Mouse (Mus musculus) CH12.LX (cell line): ENCODE data around the gene Csnk1g2. TPM values are rescaled to one million over a fixed set of nuclear protein-coding genes. Genes with fewer than 3 reads are reported as not detected.

ENCODE experiments used
- DNase-seq: peaks from one replicate; pipeline ENCODE4 v3.0.0-alpha.2; 2013; ENCODE audit errors: extremely low read depth
- H3K27ac ChIP-seq: 2 replicates; pipeline ENCODE4 v1.5.1; 2012; ENCODE audit warnings: low read depth, mild to moderate bottlenecking, control low read depth, moderate library complexity; ENCODE audit not compliant: insufficient read depth
- H3K27me3 ChIP-seq: replicated peaks from 2 replicates; pipeline ENCODE3; 2012; ENCODE audit warnings: inconsistent platforms
- H3K36me3 ChIP-seq, 2 experiments: replicated peaks in 1 of 2; 2 replicates each; pipeline versions ENCODE3 to v1.6.1; 2012; ENCODE audit warnings: inconsistent platforms in 1 of 2, low read length in 1 of 2, mild to moderate bottlenecking in 1 of 2, mixed read lengths in 1 of 2, moderate library complexity in 1 of 2; ENCODE audit not compliant: control insufficient read depth in 1 of 2, insufficient read depth in 1 of 2
- H3K4me1 ChIP-seq, 2 experiments: 2 replicates each; pipeline ENCODE4 v1.6.1; 2012; ENCODE audit warnings: inconsistent platforms in 1 of 2, moderate library complexity in 1 of 2; ENCODE audit not compliant: insufficient read depth in 2 of 2, control insufficient read depth in 1 of 2
- H3K4me2 ChIP-seq: 2 replicates; pipeline ENCODE4 v1.6.1; 2012; ENCODE audit warnings: low read depth, mild to moderate bottlenecking, control low read depth; ENCODE audit not compliant: poor library complexity, insufficient read depth, severe bottlenecking
- H3K4me3 ChIP-seq, 3 experiments: fragments of 150-350 bp in 1 of 3; sonication (generic) in 1 of 3; replicated peaks in 1 of 3; 2 replicates each; pipeline versions ENCODE3 to v1.5.1; 2011 to 2012; ENCODE audit warnings: low read depth in 2 of 3, low read length in 2 of 3, mild to moderate bottlenecking in 2 of 3, moderate library complexity in 2 of 3, control low read depth in 1 of 3, improper control_type of control experiment in 1 of 3, inconsistent platforms in 1 of 3, mixed read lengths in 1 of 3; ENCODE audit not compliant: poor library complexity in 1 of 3
- H3K79me2 ChIP-seq: replicated peaks from 2 replicates; pipeline ENCODE4 v1.6.1; 2012; ENCODE audit warnings: mild to moderate bottlenecking, moderate library complexity; ENCODE audit not compliant: control insufficient read depth, poor library complexity, insufficient read depth, severe bottlenecking; ENCODE audit errors: extremely low read depth
- H3K9ac ChIP-seq: 2 replicates; pipeline ENCODE4 v1.6.1; 2012; ENCODE audit warnings: low read depth, mild to moderate bottlenecking, control low read depth, moderate library complexity; ENCODE audit not compliant: insufficient read depth
- H3K9me3 ChIP-seq: replicated peaks from 2 replicates; pipeline ENCODE3; 2012; ENCODE audit warnings: low read length, inconsistent platforms, mixed read lengths
- CHD2 ChIP-seq: IDR thresholded peaks from 2 replicates; pipeline ENCODE4 v1.6.1; 2011; ENCODE audit warnings: low read length, improper control_type of control experiment
- CTCF ChIP-seq, 2 experiments: IDR thresholded peaks in 1 of 2; conservative IDR thresholded peaks in 1 of 2; 2 replicates each; pipeline ENCODE4 v1.5.1; 2011 to 2012; ENCODE audit warnings: low read depth in 2 of 2, low read length in 2 of 2, improper control_type of control experiment in 1 of 2, inconsistent platforms in 1 of 2, mild to moderate bottlenecking in 1 of 2, moderate library complexity in 1 of 2
- E2F4 ChIP-seq: IDR thresholded peaks from 2 replicates; pipeline ENCODE4 v1.6.1; 2011; ENCODE audit warnings: low read depth, low read length, improper control_type of control experiment; ENCODE audit not compliant: insufficient replicate concordance
- ELF1 ChIP-seq: IDR thresholded peaks from 2 replicates; pipeline ENCODE4 v1.6.1; 2014; ENCODE audit warnings: low read depth, mild to moderate bottlenecking, inconsistent platforms, low read length, improper control_type of control experiment
- ETS1 ChIP-seq: conservative IDR thresholded peaks from 2 replicates; pipeline ENCODE4 v1.6.1; 2012; ENCODE audit warnings: low read depth, mild to moderate bottlenecking, inconsistent platforms, low read length, improper control_type of control experiment, moderate library complexity
- GABPA ChIP-seq: IDR thresholded peaks from 2 replicates; pipeline ENCODE4 v1.6.1; 2012; ENCODE audit warnings: low read depth, low read length, improper control_type of control experiment, inconsistent platforms; ENCODE audit not compliant: insufficient replicate concordance
- HCFC1 ChIP-seq: IDR thresholded peaks from 2 replicates; pipeline ENCODE4 v1.6.1; 2012; ENCODE audit warnings: low read depth, mild to moderate bottlenecking, inconsistent platforms, low read length, improper control_type of control experiment
- IRF4 ChIP-seq: IDR thresholded peaks from 2 replicates; pipeline ENCODE4 v1.6.1; 2014; ENCODE audit warnings: low read depth, mild to moderate bottlenecking, inconsistent platforms, low read length, improper control_type of control experiment
- JUND ChIP-seq: conservative IDR thresholded peaks from 2 replicates; pipeline ENCODE4 v1.6.1; 2011; ENCODE audit warnings: low read depth, low read length, improper control_type of control experiment
- KAT2A ChIP-seq: IDR thresholded peaks from 2 replicates; pipeline ENCODE4 v1.6.1; 2012; ENCODE audit warnings: low read length, improper control_type of control experiment, inconsistent platforms; ENCODE audit not compliant: insufficient replicate concordance
- MEF2A ChIP-seq: IDR thresholded peaks from 2 replicates; pipeline ENCODE4 v1.6.1; 2014; ENCODE audit warnings: low read depth, mild to moderate bottlenecking, inconsistent platforms, low read length, improper control_type of control experiment, borderline replicate concordance
- MYC ChIP-seq: IDR thresholded peaks from 2 replicates; pipeline ENCODE4 v1.6.1; 2011; ENCODE audit warnings: low read depth, mild to moderate bottlenecking, improper control_type of control experiment, low read length
- NELFE ChIP-seq: IDR thresholded peaks from 2 replicates; pipeline ENCODE4 v1.6.1; 2011; ENCODE audit warnings: low read depth, low read length, improper control_type of control experiment
- PAX5 ChIP-seq: IDR thresholded peaks from 2 replicates; pipeline ENCODE4 v1.6.1; 2012; ENCODE audit warnings: low read length, inconsistent platforms, mixed read lengths
- POLR2AphosphoS2 ChIP-seq: IDR thresholded peaks from 2 replicates; pipeline ENCODE4 v1.6.1; 2011; ENCODE audit warnings: low read depth, low read length, improper control_type of control experiment
- RAD21 ChIP-seq: IDR thresholded peaks from 2 replicates; pipeline ENCODE4 v1.6.1; 2011; ENCODE audit warnings: low read depth, mild to moderate bottlenecking, low read length, improper control_type of control experiment, moderate library complexity
- SIN3A ChIP-seq: IDR thresholded peaks from 2 replicates; pipeline ENCODE4 v1.6.1; 2012; ENCODE audit warnings: low read length, improper control_type of control experiment, inconsistent platforms
- SMC3 ChIP-seq: IDR thresholded peaks from 2 replicates; pipeline ENCODE4 v1.6.1; 2011; ENCODE audit warnings: low read depth, low read length, improper control_type of control experiment
- TCF12 ChIP-seq: IDR thresholded peaks from 2 replicates; pipeline ENCODE4 v1.6.1; 2014; ENCODE audit warnings: low read depth, mild to moderate bottlenecking, inconsistent platforms, low read length, improper control_type of control experiment
- UBTF ChIP-seq: IDR thresholded peaks from 2 replicates; pipeline ENCODE4 v1.6.1; 2012; ENCODE audit warnings: low read depth, mild to moderate bottlenecking, inconsistent platforms, low read length, improper control_type of control experiment, moderate library complexity
- ZC3H11A ChIP-seq: IDR thresholded peaks from 2 replicates; pipeline ENCODE4 v1.6.1; 2012; ENCODE audit warnings: low read depth, mild to moderate bottlenecking, inconsistent platforms, low read length, improper control_type of control experiment
- ZKSCAN1 ChIP-seq: IDR thresholded peaks from 2 replicates; pipeline ENCODE4 v1.6.1; 2012; ENCODE audit warnings: low read depth, inconsistent platforms, low read length, improper control_type of control experiment, borderline replicate concordance
- ZMIZ1 ChIP-seq: IDR thresholded peaks from 2 replicates; pipeline ENCODE4 v1.6.1; 2012; ENCODE audit warnings: low read depth, mild to moderate bottlenecking, inconsistent platforms, low read length, improper control_type of control experiment
- ZNF384 ChIP-seq: IDR thresholded peaks from 2 replicates; pipeline ENCODE4 v1.6.1; 2012; ENCODE audit warnings: low read depth, low read length, improper control_type of control experiment, inconsistent platforms
- dilution Hi-C: fragments of 300-500 bp; cut with MboI; formaldehyde crosslinking; loops from 2 replicates; pipeline ENCODE4 v1.14.3; 2020; ENCODE audit warnings: low sequenced_read_pairs; ENCODE audit not compliant: extremely low pct_unique_long_range_greater_than_20kb, extremely low pct_ligation_motif_present
- in situ Hi-C: fragments of 300-500 bp; cut with MboI; formaldehyde crosslinking; loops from 3 replicates; pipeline ENCODE4 v1.14.3; 2019; ENCODE audit warnings: low sequenced_read_pairs, low pct_ligation_motif_present, low pct_unique_long_range_greater_than_20kb, mixed read lengths
- polyA plus RNA-seq: library from polyadenylated mRNA; unstranded; fragments of >175 nt; gene quantifications from 2 replicates; pipeline ENCODE4 v1.2.1, GENCODE M21; 2012; ENCODE audit warnings: low read depth; ENCODE audit not compliant: insufficient read length
- total RNA-seq, 2 experiments: library from RNA; depleted of rRNA; stranded (reverse); fragments of 300-350 nt in 1 of 2; fragments of >200 nt in 1 of 2; gene quantifications; 2 replicates each; pipeline ENCODE4 v1.2.3; 2012 to 2014

The Csnk1g2 gene
- total and polyA plus RNA-seq, 3 experiments, result 44.1 to 59.0 (median 50.1) TPM

- H3K79me2 ChIP-seq, result peaks cover 35% of the 10 kb centered on the region
- dilution Hi-C loops (no loop called here), in situ Hi-C loops (no loop called here)
- H3K9me3 ChIP-seq, result no peaks in the 10 kb centered on the region
- H3K4me3 ChIP-seq, result no peak overlapping the region
- H3K27me3 ChIP-seq, result no peaks in the 10 kb centered on the region
- H3K36me3 ChIP-seq, result peaks cover 44 to 69% of the 10 kb centered on the region in 2 experiments
- peaks cover 22 to 59% of the 10 kb centered on the region in 2 experiments for H3K4me1 ChIP-seq
- no peak overlapping the region for H3K27ac ChIP-seq
- TF ChIP-seq ETS1, result no peak
- TF ChIP-seq E2F4, result no peak
- TF ChIP-seq PAX5, result no peak
- no peak for TF ChIP-seq SMC3
- TF ChIP-seq ZKSCAN1, result no peak
- TF ChIP-seq GABPA, result no peak
- no peak for TF ChIP-seq ZC3H11A
- no peak for TF ChIP-seq JUND
- TF ChIP-seq CHD2, result no peak
- TF ChIP-seq, all 38 proteins: peak for 0
- Histone ChIP-seq H3K9ac (no peak overlapping the region), H3K4me2 (no peak overlapping the region)
- DNase-seq, result no peak
These were observed 16.3 kb upstream of the Csnk1g2 start for GRCm38 (mm10) chr10:80606306-80606705.

GRCm38 (mm10) chr10:80606737-80607350, 15.8 kb upstream of the Csnk1g2 start:
- TF ChIP-seq POLR2AphosphoS2 (no peak), ZMIZ1 (no peak)
- TF ChIP-seq, all 38 proteins: peak for 0
- Histone ChIP-seq H3K9me3 (no peaks in the 10 kb centered on the region), H3K27me3 (no peaks in the 10 kb centered on the region), H3K4me2 (no peak overlapping the region), H3K4me3 (no peak overlapping the region), H3K4me1 (peaks cover 27 to 63% of the 10 kb centered on the region in 2 experiments), H3K79me2 (peaks cover 35% of the 10 kb centered on the region), H3K27ac (no peak overlapping the region), H3K9ac (no peak overlapping the region), H3K36me3 (peaks cover 47 to 73% of the 10 kb centered on the region in 2 experiments)
- dilution Hi-C loops (no loop called here), in situ Hi-C loops (no loop called here)
- no peak for DNase-seq

GRCm38 (mm10) chr10:80608435-80608834, 14.2 kb upstream of the Csnk1g2 start:
- Histone ChIP-seq H3K4me3 (no peak overlapping the region), H3K9me3 (no peaks in the 10 kb centered on the region), H3K27ac (no peak overlapping the region), H3K27me3 (no peaks in the 10 kb centered on the region), H3K36me3 (peaks cover 57 to 84% of the 10 kb centered on the region in 2 experiments), H3K9ac (no peak overlapping the region), H3K4me1 (peaks cover 30 to 67% of the 10 kb centered on the region in 2 experiments), H3K4me2 (no peak overlapping the region), H3K79me2 (peaks cover 32% of the 10 kb centered on the region)
- TF ChIP-seq RAD21 (no peak), JUND (no peak), UBTF (no peak), KAT2A (no peak), ZNF384 (no peak), MYC (no peak), ELF1 (no peak), IRF4 (no peak), SIN3A (no peak), ZC3H11A (no peak), TCF12 (no peak), MEF2A (no peak), ZMIZ1 (no peak), CTCF (conservative IDR thresholded peaks at IDR 0.05 in 1 of 2, IDR thresholded peaks at IDR 0.05 in 1 of 2; ENCODE audit: low read depth in 2 of 2, low read length in 2 of 2) (no peak), HCFC1 (no peak), NELFE (no peak)
- in situ Hi-C loops (no loop called here), dilution Hi-C loops (no loop called here)
- DNase-seq, result no peak
